Mouse (Mus musculus): ENCODE data around the gene Zbtb43. TPM values are rescaled to one million over a fixed set of nuclear protein-coding genes. Genes with fewer than 3 reads are reported as not detected.

The Zbtb43 gene
- polyA plus RNA-seq (2016; fragmentation: Nextera tagmentation; extraction: Ambion mirVana), result 8.4 TPM in 2 replicates

- Histone ChIP-seq H3K4me2 (peak within 1 kb of the TSS; percentile 83), H3K27ac (peak within 1 kb of the TSS; percentile 73), H3K36me3 (peaks cover 18% of the 10 kb centered on the region), H3K4me3 (peak within 1 kb of the TSS; percentile 92), H3K4me1 (peaks cover 32% of the 10 kb centered on the region), H3K27me3 (replicated peaks) (peaks cover 9% of the 10 kb centered on the region; the same call in 1 of the 2 replicates), H3K9me3 (replicated peaks) (0 out of 2 replicates have a peak, but pooled peaks cover 3% of the 10 kb centered on the region), H3K9ac (peak within 1 kb of the TSS; percentile 96)
- ATAC-seq, result peak; percentile 95
- 5% methylated on average over 36 of the region's 36 CpGs for WGBS (ENCODE audit: insufficient replicate concordance)
Measured at GRCm38 (mm10) chr2:33468466-33469097, at the start of gene Zbtb43. Zbtb43 (minus strand) TSS chr2:33468559.

DNA sequence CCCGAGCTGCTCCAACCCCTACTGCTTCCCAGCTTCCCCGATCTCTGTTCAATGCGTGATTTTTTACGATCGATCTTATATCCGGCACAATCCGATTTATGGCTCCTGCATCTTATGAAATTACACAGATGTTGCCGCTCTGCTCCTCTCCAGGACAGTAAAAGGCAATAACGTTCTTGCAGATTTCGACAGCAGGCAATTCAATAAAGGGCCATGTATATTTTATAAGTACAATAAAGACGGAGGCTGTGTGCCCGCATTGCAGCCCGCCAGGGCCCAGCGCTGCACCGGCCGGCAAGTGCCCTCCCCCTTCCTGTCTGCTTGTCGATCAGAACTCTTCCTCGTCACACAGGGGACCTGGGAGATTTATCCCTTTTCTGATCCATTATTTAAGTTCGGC, 47.5 kb upstream of the Zbtb43 start:
- ATAC-seq, result no peak
- Histone ChIP-seq H3K4me2 (no peak overlapping the region), H3K4me3 (no peak overlapping the region), H3K36me3 (no peaks in the 10 kb centered on the region), H3K9me3 (replicated peaks) (no peaks in the 10 kb centered on the region), H3K27ac (no peak overlapping the region), H3K27me3 (replicated peaks) (peaks cover 30% of the 10 kb centered on the region), H3K9ac (no peak overlapping the region), H3K4me1 (0 out of 2 replicates have a peak, but pooled peaks cover 2% of the 10 kb centered on the region)
- WGBS (ENCODE audit: insufficient replicate concordance), result 64% methylated on average over 19 of the region's 19 CpGs

DNA sequence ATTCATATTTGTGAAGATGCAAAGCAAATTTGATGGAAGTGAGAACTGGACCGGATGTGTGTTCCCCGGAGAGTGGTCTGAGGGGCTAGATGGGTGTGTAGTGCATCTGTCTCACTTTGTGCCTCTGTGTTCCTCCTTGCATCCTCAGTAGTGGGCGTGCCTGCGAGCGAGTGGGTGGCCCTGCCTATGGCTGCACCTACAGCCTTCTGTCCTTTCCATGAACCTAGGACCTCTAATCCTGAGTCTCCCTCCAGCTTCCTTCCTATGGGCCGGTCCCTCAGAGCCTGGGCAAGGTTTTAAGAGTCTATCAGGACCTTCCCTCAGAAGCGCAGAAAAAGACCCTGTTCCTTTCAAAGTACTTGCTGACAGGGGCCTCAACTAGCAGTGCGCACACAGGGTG, 47.1 kb upstream of the Zbtb43 start:
- H3K27ac ChIP-seq, result no peak overlapping the region
- no peak for ATAC-seq
- peaks cover 30% of the 10 kb centered on the region for H3K27me3 ChIP-seq (replicated peaks)
- no peaks in the 10 kb centered on the region for H3K36me3 ChIP-seq
- 0 out of 2 replicates have a peak, but pooled peaks cover 6% of the 10 kb centered on the region for H3K4me1 ChIP-seq
- H3K9me3 ChIP-seq (replicated peaks), result no peaks in the 10 kb centered on the region
- no peak overlapping the region for H3K4me3 ChIP-seq
- H3K9ac ChIP-seq, result no peak overlapping the region
- WGBS (ENCODE audit: insufficient replicate concordance), result 71% methylated on average over 8 of the region's 8 CpGs
- no peak overlapping the region for H3K4me2 ChIP-seq

- H3K27ac ChIP-seq, result no peak overlapping the region
- H3K4me3 ChIP-seq, result no peak overlapping the region
- 91% methylated on average over 1 of the region's 1 CpGs for WGBS (ENCODE audit: insufficient replicate concordance)
- H3K4me2 ChIP-seq, result no peak overlapping the region
- peaks cover 15% of the 10 kb centered on the region for H3K27me3 ChIP-seq (replicated peaks)
- H3K9me3 ChIP-seq (replicated peaks), result no peaks in the 10 kb centered on the region
- H3K36me3 ChIP-seq, result no peaks in the 10 kb centered on the region
- 0 out of 2 replicates have a peak, but pooled peaks cover 6% of the 10 kb centered on the region for H3K4me1 ChIP-seq
- no peak overlapping the region for H3K9ac ChIP-seq
- ATAC-seq, result no peak
Measured at GRCm38 (mm10) chr2:33510791-33511190, 42.4 kb upstream of the Zbtb43 start.

GRCm38 (mm10) chr2:33502602-33503001, 34.2 kb upstream of the Zbtb43 start:
- no peak for ATAC-seq
- no peak overlapping the region for H3K27ac ChIP-seq
- whole genome bisulfite sequencing (ENCODE audit: insufficient replicate concordance), result 10% methylated on average over 2 of the region's 2 CpGs

GRCm38 (mm10) chr2:33498280-33498679, 29.9 kb upstream of the Zbtb43 start:
- Histone ChIP-seq H3K9ac (no peak overlapping the region), H3K4me1 (peaks cover 6% of the 10 kb centered on the region; the same call in 1 of the 2 replicates), H3K27me3 (replicated peaks) (no peaks in the 10 kb centered on the region), H3K4me3 (no peak overlapping the region), H3K9me3 (replicated peaks) (no peaks in the 10 kb centered on the region), H3K4me2 (no peak overlapping the region), H3K27ac (no peak overlapping the region), H3K36me3 (no peaks in the 10 kb centered on the region)
- ATAC-seq, result no peak
- 66% methylated on average over 4 of the region's 4 CpGs for WGBS (ENCODE audit: insufficient replicate concordance)

More at GRCm38 (mm10) chr2:33502602-33503001, 34.2 kb upstream of the Zbtb43 start:
- H3K4me2 ChIP-seq, result no peak overlapping the region
- H3K9ac ChIP-seq, result no peak overlapping the region
- H3K4me3 ChIP-seq, result no peak overlapping the region
- H3K27me3 ChIP-seq (replicated peaks), result no peaks in the 10 kb centered on the region; the same call in 1 of the 2 replicates
- H3K9me3 ChIP-seq (replicated peaks), result no peaks in the 10 kb centered on the region
- H3K36me3 ChIP-seq, result no peaks in the 10 kb centered on the region
- peaks cover 6% of the 10 kb centered on the region; the same call in 1 of the 2 replicates for H3K4me1 ChIP-seq

GRCm38 (mm10) chr2:33495654-33496053, 27.3 kb upstream of the Zbtb43 start:
- ATAC-seq, result no peak
- Histone ChIP-seq H3K4me3 (no peak overlapping the region), H3K4me1 (no peaks in the 10 kb centered on the region), H3K9ac (no peak overlapping the region), H3K27me3 (replicated peaks) (peaks cover 5% of the 10 kb centered on the region; the same call in 1 of the 2 replicates), H3K4me2 (no peak overlapping the region), H3K9me3 (replicated peaks) (no peaks in the 10 kb centered on the region), H3K36me3 (no peaks in the 10 kb centered on the region), H3K27ac (no peak overlapping the region)
- 31% methylated on average over 3 of the region's 3 CpGs for WGBS (ENCODE audit: insufficient replicate concordance)

DNA sequence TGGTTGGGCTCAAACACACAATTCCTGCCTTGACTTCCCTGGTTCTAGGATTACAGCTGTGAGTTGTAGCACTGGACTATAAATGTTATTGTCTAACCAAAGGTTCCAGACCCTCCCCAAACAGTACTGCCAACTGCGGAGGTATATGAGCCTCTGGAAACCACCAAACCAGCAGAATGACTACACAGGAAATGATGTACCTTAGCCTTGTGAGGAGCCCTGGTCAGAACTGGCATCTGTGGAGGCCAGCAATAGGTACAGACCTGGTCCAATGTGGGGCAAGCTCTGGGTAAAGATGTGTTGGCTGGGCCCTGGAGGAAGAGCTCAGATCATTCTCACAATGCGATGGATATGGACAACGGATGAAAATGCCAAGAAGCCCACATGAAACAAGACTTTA, 23.7 kb upstream of the Zbtb43 start:
- H3K9ac ChIP-seq, result no peak overlapping the region
- no peaks in the 10 kb centered on the region for H3K9me3 ChIP-seq (replicated peaks)
- no peak overlapping the region for H3K27ac ChIP-seq
- ATAC-seq, result no peak
- no peak overlapping the region for H3K4me2 ChIP-seq
- H3K4me1 ChIP-seq, result no peaks in the 10 kb centered on the region
- 67% methylated on average over 3 of the region's 3 CpGs for WGBS (ENCODE audit: insufficient replicate concordance)
- peaks cover 5% of the 10 kb centered on the region; the same call in 1 of the 2 replicates for H3K27me3 ChIP-seq (replicated peaks)
- H3K36me3 ChIP-seq, result no peaks in the 10 kb centered on the region
- no peak overlapping the region for H3K4me3 ChIP-seq

- no peaks in the 10 kb centered on the region for H3K4me1 ChIP-seq
- no peak overlapping the region for H3K4me2 ChIP-seq
- H3K9ac ChIP-seq, result no peak overlapping the region
- ATAC-seq, result no peak
- H3K36me3 ChIP-seq, result no peaks in the 10 kb centered on the region
- no peaks in the 10 kb centered on the region for H3K9me3 ChIP-seq (replicated peaks)
- WGBS (ENCODE audit: insufficient replicate concordance), result 54% methylated on average over 10 of the region's 10 CpGs
- H3K27ac ChIP-seq, result no peak overlapping the region
- H3K27me3 ChIP-seq (replicated peaks), result peaks cover 9% of the 10 kb centered on the region; the same call in 1 of the 2 replicates
- no peak overlapping the region for H3K4me3 ChIP-seq
Measured at GRCm38 (mm10) chr2:33489565-33489964, 21.2 kb upstream of the Zbtb43 start.

DNA sequence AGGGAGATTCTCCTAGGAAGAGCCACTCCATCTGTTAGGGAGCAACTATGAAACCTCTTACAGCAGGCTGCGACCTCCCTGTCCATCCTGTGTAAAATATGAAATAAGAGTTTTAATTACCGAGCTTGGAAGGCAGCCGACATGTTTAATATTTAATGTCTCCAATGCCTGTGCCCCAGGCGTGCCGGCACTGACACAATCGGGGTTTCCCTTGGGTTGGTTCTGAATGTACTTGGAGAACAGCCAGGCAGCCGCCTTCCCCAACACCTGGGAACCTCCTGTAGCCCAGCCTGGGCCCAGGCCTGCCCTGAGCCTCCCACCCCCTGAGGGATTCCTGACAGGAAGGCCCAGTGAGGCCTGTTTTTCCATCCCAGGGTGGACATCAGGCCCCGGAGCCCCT, 19.0 kb upstream of the Zbtb43 start:
- no peak overlapping the region for H3K4me3 ChIP-seq
- no peak overlapping the region for H3K4me2 ChIP-seq
- no peak overlapping the region for H3K27ac ChIP-seq
- H3K36me3 ChIP-seq, result no peaks in the 10 kb centered on the region
- H3K4me1 ChIP-seq, result no peaks in the 10 kb centered on the region
- 64% methylated on average over 8 of the region's 8 CpGs for WGBS (ENCODE audit: insufficient replicate concordance)
- peaks cover 8% of the 10 kb centered on the region; the same call in 1 of the 2 replicates for H3K27me3 ChIP-seq (replicated peaks)
- ATAC-seq, result no peak
- H3K9me3 ChIP-seq (replicated peaks), result no peaks in the 10 kb centered on the region
- no peak overlapping the region for H3K9ac ChIP-seq

DNA sequence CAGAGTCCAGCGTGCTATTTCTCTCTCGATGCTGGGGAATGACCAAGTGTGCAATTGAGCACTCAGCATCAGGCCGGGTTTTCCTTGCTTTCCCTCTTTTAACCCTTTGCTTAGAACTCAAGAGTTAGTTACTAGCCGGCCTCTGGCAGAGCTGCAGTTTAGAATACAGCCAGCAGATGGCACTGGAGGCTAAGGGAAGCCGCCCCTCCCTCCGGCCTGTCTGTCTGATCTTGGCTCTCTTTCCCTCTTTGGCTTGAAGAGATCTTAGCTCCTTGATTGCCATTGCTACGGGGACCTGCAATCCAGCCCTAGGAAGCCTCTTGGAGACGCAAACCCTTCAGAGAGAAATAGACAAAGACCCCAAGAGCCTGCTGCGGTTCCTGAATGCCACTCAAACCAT, 18.5 kb upstream of the Zbtb43 start:
- Histone ChIP-seq H3K4me2 (no peak overlapping the region), H3K4me1 (no peaks in the 10 kb centered on the region), H3K4me3 (no peak overlapping the region), H3K9me3 (replicated peaks) (no peaks in the 10 kb centered on the region), H3K9ac (no peak overlapping the region), H3K36me3 (no peaks in the 10 kb centered on the region), H3K27me3 (replicated peaks) (peaks cover 4% of the 10 kb centered on the region; the same call in 1 of the 2 replicates), H3K27ac (no peak overlapping the region)
- WGBS (ENCODE audit: insufficient replicate concordance), result 11% methylated on average over 9 of the region's 9 CpGs
- no peak for ATAC-seq

DNA sequence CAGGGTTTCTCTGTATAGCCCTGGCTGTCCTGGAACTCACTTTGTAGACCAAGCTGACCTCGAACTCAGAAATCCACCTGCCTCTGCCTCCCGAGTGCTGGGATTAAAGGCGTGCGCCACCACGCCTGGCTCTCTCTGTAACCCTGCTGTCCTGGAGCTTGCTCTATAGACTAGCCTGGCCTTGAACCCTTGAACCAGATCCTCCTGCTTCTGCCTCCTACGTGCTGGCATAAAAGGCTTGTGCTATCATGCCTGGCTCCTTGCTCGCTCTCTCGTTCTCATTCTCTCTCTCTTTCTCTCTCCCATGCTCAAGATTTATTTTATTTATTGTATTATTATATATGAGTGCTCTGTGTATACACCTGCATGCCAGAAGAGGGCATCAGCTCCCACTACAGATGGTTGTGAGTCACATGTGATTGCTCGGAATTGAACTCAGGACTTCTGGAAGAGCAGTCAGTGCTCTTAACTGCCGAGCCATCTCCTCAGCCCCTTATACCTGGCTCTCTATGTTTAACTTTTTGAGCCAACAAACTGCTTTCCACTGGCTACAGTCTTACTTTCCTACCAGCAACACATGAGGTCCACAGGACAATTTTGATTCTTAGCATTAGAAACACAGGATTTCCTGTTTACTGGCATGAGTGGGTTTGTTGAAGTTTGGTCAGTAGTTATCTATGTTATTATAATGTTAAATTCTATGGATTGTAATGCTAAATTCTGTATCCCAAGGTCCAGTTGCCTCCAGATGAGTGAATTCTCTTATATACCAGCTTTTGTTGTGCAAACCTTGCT, 9.8 kb upstream of the Zbtb43 start:
- Histone ChIP-seq H3K27ac (no peak overlapping the region), H3K27me3 (replicated peaks) (peaks cover 9% of the 10 kb centered on the region; the same call in 1 of the 2 replicates), H3K9me3 (replicated peaks) (no peaks in the 10 kb centered on the region), H3K4me2 (no peak overlapping the region), H3K9ac (no peak overlapping the region), H3K36me3 (no peaks in the 10 kb centered on the region), H3K4me3 (no peak overlapping the region), H3K4me1 (no peaks in the 10 kb centered on the region)
- 74% methylated on average over 10 of the region's 10 CpGs for WGBS (ENCODE audit: insufficient replicate concordance)
- ATAC-seq, result no peak

Data from liver, embryonic 12.5 days (tissue).